Comparison of ENCODE assay signal across 7 mouse cellular contexts in genomic region chr7:3333542-3333941, GRCm38 (mm10). TPM values are rescaled to one million over a fixed set of nuclear protein-coding genes. Genes with fewer than 3 reads are reported as not detected.
A peak's percentile ranks its signal among the peaks of the same experiment; 100 is the strongest.
DNase-seq lines count a peak whose midpoint lies in the region; ATAC-seq and TF ChIP-seq lines count a peak whose summit lies in the region.

No protein-coding gene starts in this region.

- H3K4me1 ChIP-seq in E14TG2a.4 (replicated peaks; ENCODE audit: low read depth, low read length), result peaks cover 78% of the 10 kb centered on the region
- no peaks in the 10 kb centered on the region for H3K4me1 ChIP-seq in ES-Bruce4 (ENCODE audit: control insufficient read depth, insufficient read depth, low read length)
- no peaks in the 10 kb centered on the region for H3K4me1 ChIP-seq in embryonic fibroblast, embryonic 13.5 days (ENCODE audit: control insufficient read depth, insufficient read depth, low read length)
- peaks cover 21% of the 10 kb centered on the region for H3K4me1 ChIP-seq in limb, embryonic 13.5 days

- DNase-seq in urinary bladder, postnatal 25 days (ENCODE audit: low spot score), result no peak
- DNase-seq in left cerebral cortex, postnatal 10 days (ENCODE audit: extremely low spot score in 1 of 2, low spot score in 2 of 2), result no peak

- TF ChIP-seq EP300 in ES-Bruce4 (IDR thresholded peaks at IDR 0.05; ENCODE audit: insufficient read depth, low read depth, low read length), result no peak

- peak overlapping the region; percentile 85 for H3K4me3 ChIP-seq in E14TG2a.4 (replicated peaks; ENCODE audit: low read length)
- peak overlapping the region; percentile 73 for H3K4me3 ChIP-seq in ES-Bruce4 (ENCODE audit: low read depth, low read length)
- H3K4me3 ChIP-seq in embryonic fibroblast, embryonic 13.5 days (ENCODE audit: insufficient read depth, low read length), result peak overlapping the region; percentile 54
- peak overlapping the region; percentile 68 for H3K4me3 ChIP-seq in limb, embryonic 13.5 days

- no peak for TF ChIP-seq POLR2A in ES-Bruce4 (IDR thresholded peaks at IDR 0.05; ENCODE audit: insufficient read depth, low read length)
- TF ChIP-seq POLR2A in embryonic fibroblast, embryonic 13.5 days (IDR thresholded peaks at IDR 0.05; ENCODE audit: low read depth, low read length), result no peak

- H3K9me3 ChIP-seq in E14TG2a.4 (ENCODE audit: low read length) (no peaks in the 10 kb centered on the region), ES-Bruce4 (replicated peaks; ENCODE audit: control insufficient read depth, insufficient read depth, low read length, poor library complexity, severe bottlenecking) (no peaks in the 10 kb centered on the region)
- no peaks in the 10 kb centered on the region for H3K9me3 ChIP-seq in limb, embryonic 13.5 days

- peak overlapping the region; percentile 92 for H3K9ac ChIP-seq in ES-Bruce4 (ENCODE audit: low read depth, poor library complexity, severe bottlenecking)
- peak overlapping the region; percentile 82 for H3K9ac ChIP-seq in limb, embryonic 13.5 days

- peak overlapping the region; percentile 80 for H3K4me2 ChIP-seq in limb, embryonic 13.5 days (replicated peaks)

- H3K27me3 ChIP-seq in E14TG2a.4 (ENCODE audit: insufficient read depth, low read length) (peaks cover 23% of the 10 kb centered on the region), ES-Bruce4 (ENCODE audit: control insufficient read depth, insufficient read depth, low read length, poor library complexity, severe bottlenecking) (no peaks in the 10 kb centered on the region)
- peaks cover 12% of the 10 kb centered on the region for H3K27me3 ChIP-seq in limb, embryonic 13.5 days

- 9% methylated on average over 5 of the region's 5 CpGs for WGBS in limb, embryonic 13.5 days

- intact Hi-C loops in left cerebral cortex, postnatal 10 days (cut with DNase I), result no loop called here

- H3K36me3 ChIP-seq in E14TG2a.4 (ENCODE audit: insufficient read depth, low read length) (peaks cover 14% of the 10 kb centered on the region), ES-Bruce4 (ENCODE audit: control insufficient read depth, insufficient read depth, low read length, poor library complexity, severe bottlenecking) (no peaks in the 10 kb centered on the region)
- peaks cover 16% of the 10 kb centered on the region for H3K36me3 ChIP-seq in limb, embryonic 13.5 days

- TF ChIP-seq CTCF in E14TG2a.4 (conservative IDR thresholded peaks at IDR 0.05; ENCODE audit: low read length) (no peak), ES-Bruce4 (IDR thresholded peaks at IDR 0.05; ENCODE audit: low read depth, low read length) (no peak)
- TF ChIP-seq CTCF in embryonic fibroblast, embryonic 13.5 days (IDR thresholded peaks at IDR 0.05; ENCODE audit: borderline replicate concordance, insufficient read depth, low read length), result no peak

- ATAC-seq in limb, embryonic 13.5 days (ENCODE audit: low FRiP score, low read depth), result no peak
- ATAC-seq in monocyte, adult 5-6 weeks (replicated peaks; ENCODE audit: insufficient number of reproducible peaks, low FRiP score, low TSS enrichment, poor library complexity, severe bottlenecking), result no peak

- H3K27ac ChIP-seq in ES-Bruce4 (ENCODE audit: insufficient read depth, low read length), result peak overlapping the region; percentile 39
- H3K27ac ChIP-seq in embryonic fibroblast, embryonic 13.5 days (ENCODE audit: insufficient read depth, low read length), result no peak overlapping the region
- peak overlapping the region; percentile 91 for H3K27ac ChIP-seq in limb, embryonic 13.5 days

RNA-seq across cellular contexts. Expression of gene Cacng7, which starts 0.8 kb away (rescaled TPM):
- polyA plus RNA-seq in ES-Bruce4 (2011; ENCODE audit: insufficient read depth, insufficient read length, low read depth, missing spikeins), result 57.6 and 60.5 TPM in 2 replicates
- 62.4 and 63.7 TPM in 2 replicates for polyA plus RNA-seq in embryonic fibroblast, embryonic 13.5 days (2011; ENCODE audit: insufficient read length, low read depth, missing spikeins)
- 3.8 and 4.1 TPM in 2 replicates for polyA plus RNA-seq in limb, embryonic 13.5 days (2015; fragmentation: Nextera tagmentation; extraction: Ambion mirVana)
- total RNA-seq in monocyte, adult 5-6 weeks (2017), result not detected in 3 replicates
- total RNA-seq in left cerebral cortex, postnatal 10 days (2021), result 100 to 1,000 TPM; 144 to 148 TPM

RNA-seq across cellular contexts. Expression of gene Prkcg, which starts 44.6 kb away (rescaled TPM):
- polyA plus RNA-seq in ES-Bruce4 (2011; ENCODE audit: insufficient read depth, insufficient read length, low read depth, missing spikeins), result 3.0 and 3.4 TPM in 2 replicates
- polyA plus RNA-seq in embryonic fibroblast, embryonic 13.5 days (2011; ENCODE audit: insufficient read length, low read depth, missing spikeins), result 0.60 and 0.89 TPM in 2 replicates
- 0.15 and 0.23 TPM in 2 replicates for polyA plus RNA-seq in limb, embryonic 13.5 days (2015; fragmentation: Nextera tagmentation; extraction: Ambion mirVana)
- 1.9 to 7.0 TPM (median 3.2 TPM) in 3 replicates for total RNA-seq in monocyte, adult 5-6 weeks (2017)
- 100 to 1,000 TPM; 323 to 329 TPM for total RNA-seq in left cerebral cortex, postnatal 10 days (2021)

RNA-seq across cellular contexts. Expression of gene Myadm, which starts 44.7 kb away (rescaled TPM):
- 214 and 225 TPM in 2 replicates for polyA plus RNA-seq in ES-Bruce4 (2011; ENCODE audit: insufficient read depth, insufficient read length, low read depth, missing spikeins)
- 469 and 684 TPM in 2 replicates for polyA plus RNA-seq in embryonic fibroblast, embryonic 13.5 days (2011; ENCODE audit: insufficient read length, low read depth, missing spikeins)
- 63.6 and 67.8 TPM in 2 replicates for polyA plus RNA-seq in limb, embryonic 13.5 days (2015; fragmentation: Nextera tagmentation; extraction: Ambion mirVana)
- total RNA-seq in monocyte, adult 5-6 weeks (2017), result 50.6 to 61.2 TPM (median 60.3 TPM) in 3 replicates
- total RNA-seq in left cerebral cortex, postnatal 10 days (2021), result 10 to 100 TPM; 77.1 to 81.5 TPM

RNA-seq across cellular contexts. Expression of gene Cacng8, which starts 56.9 kb away (rescaled TPM):
- polyA plus RNA-seq in ES-Bruce4 (2011; ENCODE audit: insufficient read depth, insufficient read length, low read depth, missing spikeins), result 5.2 and 7.6 TPM in 2 replicates
- polyA plus RNA-seq in embryonic fibroblast, embryonic 13.5 days (2011; ENCODE audit: insufficient read length, low read depth, missing spikeins), result 3.7 and 4.1 TPM in 2 replicates
- 6.5 and 6.8 TPM in 2 replicates for polyA plus RNA-seq in limb, embryonic 13.5 days (2015; fragmentation: Nextera tagmentation; extraction: Ambion mirVana)
- total RNA-seq in monocyte, adult 5-6 weeks (2017), result not detected in 3 replicates
- 100 to 1,000 TPM; 161 to 164 TPM for total RNA-seq in left cerebral cortex, postnatal 10 days (2021)

Comparison
In these comparisons a context has a peak if more than half of its experiments do, and no peak if none do; other contexts are left out.
1. RNA of gene Cacng7, which starts 0.8 kb away (polyA plus RNA-seq): 62.4 to 63.7 TPM in embryonic fibroblast, embryonic 13.5 days and 57.6 to 60.5 TPM in ES-Bruce4; 3.8 to 4.1 TPM in limb, embryonic 13.5 days; every median in the first group is over 10 times any median in the second.
2. Peak in every context shown above with its lines, with median percentiles within 50 percentile points of each other: H3K4me3 ChIP-seq.